Mouse (Mus musculus): Measurements from ENCODE around the gene Adgrg3.

DNA sequence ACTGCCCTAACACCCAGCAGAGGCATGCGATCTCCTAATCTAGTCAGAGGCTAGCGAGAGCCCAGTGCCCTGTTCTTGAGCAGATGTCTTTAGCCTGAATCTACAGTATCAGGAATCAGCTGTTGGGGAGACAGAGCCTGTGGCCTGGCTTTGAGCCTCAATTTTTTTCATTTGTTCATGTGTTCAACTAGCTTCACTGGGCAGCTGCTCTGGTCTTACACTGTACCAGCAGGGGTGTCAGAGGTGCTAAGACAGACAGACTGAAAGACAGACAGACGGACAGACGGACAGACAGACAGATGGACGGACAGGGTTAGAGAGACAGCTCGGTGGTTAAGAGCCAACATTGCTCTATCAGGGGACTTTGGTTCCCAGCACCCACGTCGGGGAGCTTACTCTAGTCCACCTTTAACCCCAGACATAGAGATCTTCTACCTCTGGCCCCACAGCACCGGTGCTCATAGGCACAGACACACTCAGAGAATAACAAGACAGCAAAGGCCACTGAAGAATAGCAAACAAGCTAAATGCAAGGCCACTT is 26.0 kb upstream of the Adgrg3 start:
- no peak for TF ChIP-seq CTCF (IDR thresholded peaks at IDR 0.05; ENCODE audit: low read depth, low read length)
- no peak for TF ChIP-seq GATA1 (IDR thresholded peaks at IDR 0.05; ENCODE audit: borderline replicate concordance, low read length)
